Mouse (Mus musculus) embryonic facial prominence, embryonic 13.5 days (tissue): ENCODE measurements around the gene Rapgef6. TPM values are rescaled to one million over a fixed set of nuclear protein-coding genes. Genes with fewer than 3 reads are reported as not detected.

ENCODE experiments used
- ATAC-seq: fragments of 200-750 bp; cut with Nextera tagmentation; 2 replicates; pipeline ENCODE4 v1.8.0; 2017; ENCODE audit warnings: low read depth; ENCODE audit not compliant: insufficient number of reproducible peaks, insufficient read depth, low FRiP score, low TSS enrichment
- H3K27ac ChIP-seq: fragments of 300-500 bp; sonication (generic); 2 replicates; pipeline ENCODE4 v1.5.1; 2015; ENCODE audit warnings: moderate library complexity, mild to moderate bottlenecking, inconsistent platforms
- H3K27me3 ChIP-seq: fragments of 300-500 bp; sonication (generic); 2 replicates; pipeline ENCODE4 v1.6.1; 2015; ENCODE audit warnings: mild to moderate bottlenecking, inconsistent platforms
- H3K36me3 ChIP-seq: fragments of 300-500 bp; sonication (generic); 2 replicates; pipeline ENCODE4 v1.6.1; 2015; ENCODE audit warnings: mild to moderate bottlenecking, inconsistent platforms
- H3K4me1 ChIP-seq: fragments of 300-500 bp; sonication (generic); 2 replicates; pipeline ENCODE4 v1.6.1; 2015; ENCODE audit warnings: inconsistent platforms
- H3K4me2 ChIP-seq: fragments of 300-500 bp; sonication (generic); 2 replicates; pipeline ENCODE4 v1.6.1; 2015; ENCODE audit warnings: moderate library complexity, mild to moderate bottlenecking, inconsistent platforms
- H3K4me3 ChIP-seq: fragments of 300-500 bp; sonication (generic); 2 replicates; pipeline ENCODE4 v1.5.1; 2015; ENCODE audit warnings: mild to moderate bottlenecking, inconsistent platforms
- H3K9ac ChIP-seq: fragments of 300-500 bp; sonication (generic); 2 replicates; pipeline ENCODE4 v1.6.1; 2015; ENCODE audit warnings: mild to moderate bottlenecking, inconsistent platforms
- H3K9me3 ChIP-seq: fragments of 300-500 bp; sonication (generic); 2 replicates; pipeline ENCODE4 v1.6.1; 2016; ENCODE audit warnings: inconsistent platforms
- WGBS: fragments of 180-500 bp; shearing (Covaris S2); methylation state at CpG from one replicate; pipeline ENCODE4 v1.1.7; 2015; ENCODE audit warnings: mixed read lengths; 5-methylcytosine and 5-hydroxymethylcytosine counted together
- polyA plus RNA-seq: library from polyadenylated mRNA; unstranded; fragments of >200 nt; fragmentation: Nextera tagmentation; extraction: Ambion mirVana; gene quantifications from 2 replicates; pipeline ENCODE4 v1.2.1, GENCODE M21; 2015

Rapgef6 gene
- polyA plus RNA-seq, 1 experiment from 2014 or later = 40.5 TPM

DNA sequence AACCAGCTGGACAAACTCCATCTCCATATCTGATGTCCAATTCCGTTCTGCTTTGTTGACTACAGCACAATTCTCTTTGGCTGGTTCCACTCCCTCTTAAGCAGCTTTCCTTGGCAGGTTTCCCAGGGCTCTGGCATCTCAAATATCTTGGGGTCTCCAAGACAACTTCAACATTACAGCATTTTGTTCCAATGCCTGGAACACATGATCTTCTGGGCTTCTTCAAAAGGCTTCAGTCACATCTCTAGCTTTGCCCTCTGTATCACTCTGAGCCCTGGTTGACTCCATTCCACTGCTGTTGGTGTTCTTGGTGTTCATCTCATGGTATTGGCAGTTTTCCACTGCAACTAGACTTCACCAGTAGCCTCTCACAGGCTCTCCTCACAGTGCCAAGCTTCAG lies 7.7 kb downstream of the Rapgef6 start:
- no peak overlapping the region for H3K4me3 ChIP-seq
- H3K9ac ChIP-seq = no peak overlapping the region
- no peaks in the 10 kb centered on the region for H3K9me3 ChIP-seq
- no peaks in the 10 kb centered on the region for H3K36me3 ChIP-seq
- H3K27me3 ChIP-seq = no peaks in the 10 kb centered on the region
- 56% methylated on average over 1 of the region's 1 CpGs for WGBS
- 0 out of 2 replicates have a peak overlapping the region, but pooled peaks have one; percentile 17 for H3K27ac ChIP-seq
- peaks cover 11% of the 10 kb centered on the region for H3K4me1 ChIP-seq
- no peak for ATAC-seq
- no peak overlapping the region for H3K4me2 ChIP-seq

GRCm38 (mm10) chr11:54530916-54531315 lies 8.3 kb downstream of the Rapgef6 start:
- Histone ChIP-seq H3K36me3 (no peaks in the 10 kb centered on the region), H3K27ac (no peak overlapping the region), H3K27me3 (no peaks in the 10 kb centered on the region), H3K4me3 (no peak overlapping the region), H3K9ac (no peak overlapping the region), H3K4me2 (no peak overlapping the region), H3K4me1 (peaks cover 11% of the 10 kb centered on the region), H3K9me3 (no peaks in the 10 kb centered on the region)
- WGBS = 80% methylated on average over 1 of the region's 1 CpGs
- ATAC-seq = no peak

DNA sequence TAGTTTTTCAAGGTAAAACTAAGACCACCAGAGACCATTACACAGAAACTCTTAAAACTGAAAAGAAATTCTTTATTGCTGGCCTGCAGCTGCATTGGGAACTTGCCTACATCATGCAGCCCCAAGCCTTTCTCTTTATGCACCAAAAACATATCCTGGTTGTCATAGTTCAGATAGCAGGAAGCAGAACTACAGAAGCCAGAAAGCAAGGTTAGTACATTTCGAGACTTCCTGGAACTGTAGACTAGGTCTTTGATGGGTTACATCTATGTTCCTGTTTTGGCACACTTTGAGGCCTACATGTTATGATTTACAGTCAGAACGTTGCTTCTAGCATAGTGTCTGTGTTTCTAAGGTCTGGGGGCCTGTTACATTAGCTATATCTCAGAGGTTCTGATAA lies 11.2 kb downstream of the Rapgef6 start:
- WGBS = 84% methylated on average over 2 of the region's 2 CpGs
- H3K9ac ChIP-seq = no peak overlapping the region
- no peak for ATAC-seq

GRCm38 (mm10) chr11:54534871-54535270 lies 12.2 kb downstream of the Rapgef6 start:
- Histone ChIP-seq H3K27ac (no peak overlapping the region), H3K4me2 (no peak overlapping the region), H3K4me1 (peaks cover 10% of the 10 kb centered on the region), H3K27me3 (no peaks in the 10 kb centered on the region), H3K9me3 (no peaks in the 10 kb centered on the region), H3K36me3 (no peaks in the 10 kb centered on the region), H3K9ac (no peak overlapping the region), H3K4me3 (no peak overlapping the region)
- WGBS = 56% methylated on average over 6 of the region's 6 CpGs
- ATAC-seq = no peak

More for the DNA sequence above, 11.2 kb downstream of the Rapgef6 start:
- Histone ChIP-seq H3K4me1 (peaks cover 11% of the 10 kb centered on the region), H3K9me3 (no peaks in the 10 kb centered on the region), H3K4me2 (no peak overlapping the region), H3K4me3 (no peak overlapping the region), H3K27me3 (no peaks in the 10 kb centered on the region), H3K27ac (no peak overlapping the region), H3K36me3 (no peaks in the 10 kb centered on the region)

DNA sequence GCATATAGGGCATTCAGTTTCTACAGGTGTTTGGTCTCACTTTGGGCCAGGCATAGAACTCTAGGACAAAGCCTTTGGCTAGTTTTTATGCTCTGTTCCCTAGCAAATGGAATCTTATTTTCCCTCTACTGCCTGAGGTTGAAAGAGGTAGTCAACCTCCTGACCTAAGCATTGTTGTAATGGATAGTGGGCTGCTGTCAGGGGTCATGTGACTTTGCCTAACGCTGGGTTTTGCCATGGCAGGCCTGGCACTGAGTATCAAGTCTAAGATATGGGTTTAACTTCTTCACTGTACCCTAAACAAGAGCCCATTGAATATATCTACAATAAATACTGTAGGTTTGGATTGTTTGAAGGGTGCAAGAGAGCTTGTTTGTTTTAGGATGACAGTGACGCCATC lies 16.4 kb downstream of the Rapgef6 start:
- Histone ChIP-seq H3K36me3 (no peaks in the 10 kb centered on the region), H3K27ac (no peak overlapping the region), H3K4me2 (no peak overlapping the region), H3K4me1 (peaks cover 4% of the 10 kb centered on the region; the same call in 1 of the 2 replicates), H3K4me3 (no peak overlapping the region), H3K9ac (no peak overlapping the region), H3K9me3 (no peaks in the 10 kb centered on the region), H3K27me3 (no peaks in the 10 kb centered on the region)
- no peak for ATAC-seq
- WGBS = 71% methylated on average over 2 of the region's 2 CpGs

DNA sequence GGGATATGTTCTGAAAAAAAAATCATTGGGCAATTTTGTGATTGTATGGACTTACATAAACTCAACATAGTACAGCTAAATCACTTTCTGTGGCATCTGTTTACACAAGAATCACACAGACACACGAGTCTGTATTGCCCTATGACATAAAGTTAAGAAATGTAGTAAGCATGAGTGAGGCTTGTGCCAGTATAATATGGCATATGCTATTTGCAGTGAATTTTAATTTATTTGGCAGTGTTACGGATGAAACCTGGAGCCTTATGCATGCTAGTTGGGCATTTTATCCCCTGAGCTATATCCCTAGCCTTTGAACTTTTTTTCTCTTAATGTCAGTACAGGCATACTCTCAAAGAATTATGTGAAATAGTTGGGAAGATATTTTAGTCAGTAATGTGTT lies 16.8 kb downstream of the Rapgef6 start:
- H3K4me3 ChIP-seq = no peak overlapping the region
- no peak for ATAC-seq
- no peaks in the 10 kb centered on the region for H3K36me3 ChIP-seq
- 74% methylated on average over 2 of the region's 2 CpGs for WGBS
- H3K4me1 ChIP-seq = peaks cover 4% of the 10 kb centered on the region; the same call in 1 of the 2 replicates
- H3K27ac ChIP-seq = no peak overlapping the region
- H3K4me2 ChIP-seq = no peak overlapping the region
- no peaks in the 10 kb centered on the region for H3K9me3 ChIP-seq
- no peaks in the 10 kb centered on the region for H3K27me3 ChIP-seq
- no peak overlapping the region for H3K9ac ChIP-seq

- Histone ChIP-seq H3K9me3 (no peaks in the 10 kb centered on the region), H3K4me3 (no peak overlapping the region), H3K9ac (no peak overlapping the region), H3K4me1 (peaks cover 4% of the 10 kb centered on the region; the same call in 1 of the 2 replicates), H3K27me3 (no peaks in the 10 kb centered on the region), H3K4me2 (no peak overlapping the region), H3K36me3 (no peaks in the 10 kb centered on the region), H3K27ac (no peak overlapping the region)
- ATAC-seq = no peak
These were observed 17.7 kb downstream of the Rapgef6 start for GRCm38 (mm10) chr11:54540328-54540727.

DNA sequence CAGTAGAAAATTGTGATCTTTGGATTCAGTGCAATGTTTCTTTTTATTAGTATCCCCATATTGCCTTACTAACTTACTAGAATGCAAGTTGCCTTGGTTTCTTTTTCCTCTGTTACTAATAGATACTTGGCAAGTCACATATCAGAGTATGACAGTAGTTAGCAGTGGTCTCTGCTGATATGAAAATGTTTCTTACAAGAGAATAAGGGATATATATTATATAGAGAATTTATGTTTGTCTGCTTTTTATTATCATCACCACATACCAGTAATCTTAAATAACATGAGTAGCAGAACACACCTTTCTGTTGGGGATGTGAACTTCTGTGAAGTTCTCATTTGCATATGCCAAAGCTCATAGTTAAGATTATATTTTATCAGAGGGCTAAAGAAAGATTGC lies 19.8 kb downstream of the Rapgef6 start:
- no peak for ATAC-seq
- Histone ChIP-seq H3K36me3 (no peaks in the 10 kb centered on the region), H3K4me1 (peaks cover 4% of the 10 kb centered on the region; the same call in 1 of the 2 replicates), H3K27ac (no peak overlapping the region), H3K27me3 (no peaks in the 10 kb centered on the region), H3K9ac (no peak overlapping the region), H3K9me3 (no peaks in the 10 kb centered on the region), H3K4me2 (no peak overlapping the region), H3K4me3 (no peak overlapping the region)

GRCm38 (mm10) chr11:54554970-54555369 lies 32.3 kb downstream of the Rapgef6 start:
- no peak for ATAC-seq
- no peaks in the 10 kb centered on the region for H3K4me1 ChIP-seq
- no peak overlapping the region for H3K4me3 ChIP-seq

GRCm38 (mm10) chr11:54562761-54563160 lies 40.1 kb downstream of the Rapgef6 start:
- no peaks in the 10 kb centered on the region for H3K4me1 ChIP-seq
- no peak overlapping the region for H3K27ac ChIP-seq
- H3K4me3 ChIP-seq = no peak overlapping the region
- H3K9ac ChIP-seq = no peak overlapping the region
- H3K4me2 ChIP-seq = no peak overlapping the region
- no peaks in the 10 kb centered on the region for H3K27me3 ChIP-seq
- no peak for ATAC-seq
- WGBS = 87% methylated on average over 5 of the region's 5 CpGs
- H3K9me3 ChIP-seq = no peaks in the 10 kb centered on the region
- no peaks in the 10 kb centered on the region for H3K36me3 ChIP-seq

More at GRCm38 (mm10) chr11:54554970-54555369, 32.3 kb downstream of the Rapgef6 start:
- H3K9me3 ChIP-seq = no peaks in the 10 kb centered on the region
- H3K36me3 ChIP-seq = no peaks in the 10 kb centered on the region
- no peak overlapping the region for H3K9ac ChIP-seq
- H3K4me2 ChIP-seq = no peak overlapping the region
- no peaks in the 10 kb centered on the region for H3K27me3 ChIP-seq
- 73% methylated on average over 2 of the region's 2 CpGs for WGBS
- H3K27ac ChIP-seq = no peak overlapping the region

- Histone ChIP-seq H3K36me3 (no peaks in the 10 kb centered on the region), H3K27ac (no peak overlapping the region), H3K4me2 (no peak overlapping the region), H3K4me1 (no peaks in the 10 kb centered on the region), H3K27me3 (no peaks in the 10 kb centered on the region), H3K9me3 (no peaks in the 10 kb centered on the region), H3K9ac (no peak overlapping the region), H3K4me3 (no peak overlapping the region)
- no peak for ATAC-seq
- 62% methylated on average over 1 of the region's 1 CpGs for WGBS
These were observed 45.3 kb downstream of the Rapgef6 start for GRCm38 (mm10) chr11:54567959-54568358.

GRCm38 (mm10) chr11:54574741-54575140 lies 52.1 kb downstream of the Rapgef6 start:
- 94% methylated on average over 2 of the region's 2 CpGs for WGBS
- Histone ChIP-seq H3K9ac (no peak overlapping the region), H3K4me2 (no peak overlapping the region), H3K36me3 (peaks cover 2% of the 10 kb centered on the region; the same call in 1 of the 2 replicates), H3K4me1 (no peaks in the 10 kb centered on the region), H3K27me3 (no peaks in the 10 kb centered on the region), H3K4me3 (no peak overlapping the region), H3K9me3 (no peaks in the 10 kb centered on the region), H3K27ac (no peak overlapping the region)
- no peak for ATAC-seq

DNA sequence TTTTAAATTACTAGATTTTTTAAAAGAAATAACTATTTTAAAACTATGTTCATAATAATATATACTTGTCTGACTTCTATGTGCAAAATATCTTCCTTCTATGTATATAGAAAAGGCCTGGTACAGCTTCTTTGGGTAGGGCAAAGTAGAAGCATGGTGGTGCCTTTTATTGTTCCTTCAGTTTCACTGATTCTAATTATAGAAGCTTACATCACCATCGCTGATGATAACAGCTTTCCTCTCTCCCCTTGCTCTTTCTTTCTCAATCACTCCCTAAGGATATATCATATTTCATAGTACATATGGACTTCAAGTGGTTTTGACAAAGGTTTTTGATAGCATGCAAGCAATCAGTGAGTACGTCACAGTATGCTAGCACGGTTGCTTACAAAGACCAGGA lies 69.9 kb downstream of the Rapgef6 start:
- Histone ChIP-seq H3K36me3 (peaks cover 3% of the 10 kb centered on the region; the same call in 1 of the 2 replicates), H3K4me1 (peaks cover 4% of the 10 kb centered on the region; the same call in 1 of the 2 replicates), H3K9ac (no peak overlapping the region), H3K4me2 (no peak overlapping the region), H3K27ac (no peak overlapping the region), H3K4me3 (no peak overlapping the region), H3K27me3 (no peaks in the 10 kb centered on the region), H3K9me3 (no peaks in the 10 kb centered on the region)
- WGBS = 36% methylated on average over 3 of the region's 3 CpGs
- no peak for ATAC-seq
